Mouse (Mus musculus): ENCODE measurements around the gene Mycbp2.

GRCm38 (mm10) chr14:103216331-103216730 is 130.3 kb downstream of the Mycbp2 start:
- no peak for TF ChIP-seq POLR2A (IDR thresholded peaks at IDR 0.05; ENCODE audit: borderline replicate concordance, low read depth, low read length)
- TF ChIP-seq CTCF (IDR thresholded peaks at IDR 0.05; ENCODE audit: low read depth, low read length), result no peak

Data from bone marrow macrophage, adult 2 months (primary cell).